Mouse (Mus musculus): Measurements from ENCODE around the gene Igf2bp2. TPM values are rescaled to one million over a fixed set of nuclear protein-coding genes. Genes with fewer than 3 reads are reported as not detected.

Igf2bp2 gene
- polyA plus RNA-seq, 1 experiment = 10.7 TPM

DNA sequence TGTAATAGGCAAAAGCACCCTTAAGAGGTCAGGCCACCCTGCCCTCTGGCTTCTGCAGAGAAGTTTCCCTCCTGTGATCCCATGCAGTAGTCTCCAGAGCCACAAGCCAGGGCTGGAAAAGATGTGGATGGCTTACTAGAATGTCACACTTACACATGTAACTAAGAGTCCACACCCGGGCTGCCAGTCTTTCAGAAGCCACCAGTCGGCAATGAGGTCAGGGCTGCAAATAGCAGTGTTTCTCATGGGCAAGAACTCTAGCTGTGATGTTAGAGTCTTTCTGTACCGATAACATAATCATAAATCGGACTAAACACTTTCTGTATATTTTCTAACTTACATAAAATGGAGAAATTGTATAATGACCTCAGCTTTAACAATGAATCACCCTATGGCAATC lies 46.4 kb downstream of the Igf2bp2 start:
- Histone ChIP-seq H3K27ac (ENCODE audit: insufficient read depth, low read depth, low read length) (peak overlapping the region; percentile 58), H3K4me3 (ENCODE audit: insufficient read depth, low read length) (no peak overlapping the region), H3K4me1 (ENCODE audit: control insufficient read depth, insufficient read depth, low read length) (peaks cover 60% of the 10 kb centered on the region)
- TF ChIP-seq CTCF (IDR thresholded peaks at IDR 0.05; ENCODE audit: low read depth, low read length) (no peak), POLR2A (IDR thresholded peaks at IDR 0.05; ENCODE audit: borderline replicate concordance, low read depth, low read length) (no peak)

DNA sequence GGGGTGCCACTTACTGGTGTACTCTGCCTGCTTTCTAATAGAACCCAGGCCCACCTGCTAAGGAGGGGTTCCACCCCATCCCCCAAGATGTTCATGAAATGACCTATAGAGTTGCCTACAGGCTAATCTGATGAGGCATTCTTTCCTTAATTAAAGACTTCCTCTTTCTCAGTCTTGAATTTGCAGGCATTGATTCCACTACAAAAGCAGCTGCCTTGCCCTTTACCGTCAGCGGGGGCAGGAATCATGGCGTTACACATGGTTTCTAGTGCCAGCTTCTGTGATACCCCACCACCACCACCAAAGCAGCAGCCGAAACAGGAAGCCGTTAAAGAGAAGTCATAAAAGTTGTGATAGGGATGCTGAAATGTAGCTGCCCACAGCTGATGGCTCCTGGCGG lies 47.0 kb downstream of the Igf2bp2 start:
- Histone ChIP-seq H3K27ac (ENCODE audit: insufficient read depth, low read depth, low read length) (peak overlapping the region; percentile 58), H3K4me1 (ENCODE audit: control insufficient read depth, insufficient read depth, low read length) (peaks cover 58% of the 10 kb centered on the region), H3K4me3 (ENCODE audit: insufficient read depth, low read length) (no peak overlapping the region)
- TF ChIP-seq POLR2A (IDR thresholded peaks at IDR 0.05; ENCODE audit: borderline replicate concordance, low read depth, low read length) = no peak
- no peak for TF ChIP-seq CTCF (IDR thresholded peaks at IDR 0.05; ENCODE audit: low read depth, low read length)

DNA sequence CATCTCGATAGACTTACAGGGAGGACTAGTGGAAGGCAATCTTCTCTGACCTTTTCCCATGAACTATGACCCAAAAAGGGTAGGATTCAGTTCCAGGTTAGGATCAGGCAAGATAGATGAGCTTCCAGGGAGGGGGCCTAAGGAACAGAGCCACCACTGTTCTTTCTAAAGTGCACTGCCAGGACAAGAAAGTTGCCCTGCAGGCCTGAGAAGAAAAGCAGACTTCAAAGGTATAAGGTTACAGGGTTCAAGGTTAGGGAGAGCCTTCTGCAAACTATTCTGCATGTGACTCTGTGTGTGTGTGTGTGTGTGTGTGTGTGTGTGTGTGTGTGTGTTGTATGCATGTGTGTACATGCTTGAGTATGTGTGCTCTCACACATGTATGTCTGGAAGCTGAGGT lies 53.1 kb downstream of the Igf2bp2 start:
- no peak overlapping the region for H3K27ac ChIP-seq (ENCODE audit: insufficient read depth, low read depth, low read length)
- H3K4me3 ChIP-seq (ENCODE audit: insufficient read depth, low read length) = no peak overlapping the region
- peaks cover 43% of the 10 kb centered on the region for H3K4me1 ChIP-seq (ENCODE audit: control insufficient read depth, insufficient read depth, low read length)
- TF ChIP-seq CTCF (IDR thresholded peaks at IDR 0.05; ENCODE audit: low read depth, low read length) (no peak), POLR2A (IDR thresholded peaks at IDR 0.05; ENCODE audit: borderline replicate concordance, low read depth, low read length) (no peak)

DNA sequence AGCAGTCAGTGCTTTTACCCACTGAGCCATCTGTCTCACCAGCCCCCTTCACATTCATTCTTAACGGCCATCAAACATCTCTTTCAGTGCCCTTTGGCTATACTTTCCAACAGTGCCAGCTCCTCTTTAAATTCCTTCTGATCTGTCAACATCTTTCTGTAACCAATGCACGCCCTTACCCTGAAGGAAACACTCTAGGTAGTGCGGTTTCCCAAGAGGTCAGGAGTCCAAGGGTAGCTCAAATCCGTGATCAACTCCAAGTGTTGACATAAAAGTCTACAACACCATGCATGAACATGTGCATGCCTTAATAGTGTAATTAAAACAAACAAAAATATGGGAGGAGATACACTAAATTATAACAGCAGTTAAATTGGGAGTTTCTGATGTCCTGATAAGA lies 53.9 kb downstream of the Igf2bp2 start:
- H3K4me1 ChIP-seq (ENCODE audit: control insufficient read depth, insufficient read depth, low read length) = peaks cover 43% of the 10 kb centered on the region
- TF ChIP-seq POLR2A (IDR thresholded peaks at IDR 0.05; ENCODE audit: borderline replicate concordance, low read depth, low read length) (no peak), CTCF (IDR thresholded peaks at IDR 0.05; ENCODE audit: low read depth, low read length) (no peak)
- H3K27ac ChIP-seq (ENCODE audit: insufficient read depth, low read depth, low read length) = no peak overlapping the region
- H3K4me3 ChIP-seq (ENCODE audit: insufficient read depth, low read length) = no peak overlapping the region

DNA sequence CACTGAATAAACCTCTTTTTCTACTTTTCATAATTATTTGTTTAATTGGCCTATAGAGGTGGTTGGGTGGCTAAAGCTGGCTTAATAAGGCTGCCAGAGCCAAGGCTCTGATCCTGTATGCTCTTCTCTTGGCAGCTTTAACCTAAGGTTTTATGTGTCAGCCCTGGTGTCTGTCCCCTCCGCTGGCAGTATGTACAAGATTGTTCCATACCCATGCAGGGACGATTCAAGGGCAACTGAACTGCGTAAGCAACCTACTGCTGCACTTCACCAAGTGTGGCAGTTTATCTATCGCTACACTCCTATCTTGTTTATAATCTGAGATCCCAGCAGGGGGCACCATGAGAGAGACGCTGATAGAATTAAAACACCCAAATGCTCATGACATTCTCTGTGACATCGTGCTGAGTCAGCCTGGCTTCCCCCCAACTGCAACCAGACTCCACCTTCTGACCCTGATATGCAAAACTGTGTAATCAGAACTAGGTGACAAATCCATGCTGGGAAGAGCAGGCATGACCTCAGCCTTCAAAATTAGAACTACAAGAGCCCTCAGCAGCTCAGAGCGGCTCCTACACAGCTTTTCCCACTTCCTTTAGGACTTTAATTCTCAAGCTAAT lies 55.1 kb downstream of the Igf2bp2 start:
- TF ChIP-seq CTCF (IDR thresholded peaks at IDR 0.05; ENCODE audit: low read depth, low read length) = peak; percentile 50
- no peak for TF ChIP-seq POLR2A (IDR thresholded peaks at IDR 0.05; ENCODE audit: borderline replicate concordance, low read depth, low read length)
- Histone ChIP-seq H3K4me3 (ENCODE audit: insufficient read depth, low read length) (no peak overlapping the region), H3K4me1 (ENCODE audit: control insufficient read depth, insufficient read depth, low read length) (peaks cover 40% of the 10 kb centered on the region), H3K27ac (ENCODE audit: insufficient read depth, low read depth, low read length) (no peak overlapping the region)

DNA sequence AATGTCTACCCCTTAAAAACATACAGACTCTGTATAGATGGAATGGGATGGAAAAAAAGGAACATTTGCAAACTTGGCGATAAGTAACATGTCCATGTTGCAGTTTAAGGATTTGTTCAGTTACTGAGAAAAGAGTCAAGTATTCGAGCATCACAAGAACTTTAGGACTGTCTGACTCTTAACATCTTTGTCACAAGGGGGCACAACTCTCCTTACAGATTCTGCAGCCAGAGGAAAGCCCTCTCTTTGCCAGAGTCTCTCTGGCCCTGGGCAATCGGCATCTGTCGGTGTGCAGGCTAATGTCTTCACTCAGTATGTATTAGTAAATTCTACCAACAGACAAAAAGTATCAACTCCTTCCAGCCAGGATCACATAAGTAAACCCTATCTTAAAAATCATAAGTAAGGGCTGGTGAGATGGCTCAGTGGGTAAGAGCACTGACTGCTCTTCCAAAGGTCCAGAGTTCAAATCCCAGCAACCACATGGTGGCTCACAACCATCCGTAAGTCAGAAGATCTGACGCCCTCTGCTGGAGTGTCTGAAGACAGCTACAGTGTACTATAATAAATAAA lies 57.0 kb downstream of the Igf2bp2 start:
- Histone ChIP-seq H3K27ac (ENCODE audit: insufficient read depth, low read depth, low read length) (no peak overlapping the region), H3K4me1 (ENCODE audit: control insufficient read depth, insufficient read depth, low read length) (peaks cover 38% of the 10 kb centered on the region), H3K4me3 (ENCODE audit: insufficient read depth, low read length) (no peak overlapping the region)
- TF ChIP-seq CTCF (IDR thresholded peaks at IDR 0.05; ENCODE audit: low read depth, low read length) = peak; percentile 8; the same call in 1 of the 2 replicates
- TF ChIP-seq POLR2A (IDR thresholded peaks at IDR 0.05; ENCODE audit: borderline replicate concordance, low read depth, low read length) = no peak

DNA sequence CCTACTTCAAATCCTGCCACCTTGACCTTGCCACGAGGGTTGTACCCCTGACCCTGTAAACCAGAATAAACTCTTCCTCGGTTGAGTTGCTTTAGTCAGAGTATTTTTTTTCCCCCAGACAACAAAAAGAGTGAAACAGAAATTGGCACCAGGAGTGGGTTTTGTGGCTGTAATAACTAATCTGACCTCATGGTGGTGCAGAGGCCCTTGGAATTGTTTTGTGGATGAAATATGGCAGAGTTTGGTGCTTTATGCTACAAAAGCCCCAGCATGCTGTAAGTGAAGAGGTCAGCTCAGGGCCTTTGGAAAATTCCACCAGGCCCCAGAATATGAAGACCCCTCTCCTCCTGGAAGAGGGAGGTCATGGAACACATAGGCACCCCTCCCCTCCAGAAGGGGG lies 63.0 kb downstream of the Igf2bp2 start:
- Histone ChIP-seq H3K4me1 (ENCODE audit: control insufficient read depth, insufficient read depth, low read length) (peaks cover 35% of the 10 kb centered on the region), H3K4me3 (ENCODE audit: insufficient read depth, low read length) (no peak overlapping the region), H3K27ac (ENCODE audit: insufficient read depth, low read depth, low read length) (no peak overlapping the region)
- no peak for TF ChIP-seq POLR2A (IDR thresholded peaks at IDR 0.05; ENCODE audit: borderline replicate concordance, low read depth, low read length)
- TF ChIP-seq CTCF (IDR thresholded peaks at IDR 0.05; ENCODE audit: low read depth, low read length) = 0 out of 2 replicates have a peak, but pooled peaks have one; percentile 6

DNA sequence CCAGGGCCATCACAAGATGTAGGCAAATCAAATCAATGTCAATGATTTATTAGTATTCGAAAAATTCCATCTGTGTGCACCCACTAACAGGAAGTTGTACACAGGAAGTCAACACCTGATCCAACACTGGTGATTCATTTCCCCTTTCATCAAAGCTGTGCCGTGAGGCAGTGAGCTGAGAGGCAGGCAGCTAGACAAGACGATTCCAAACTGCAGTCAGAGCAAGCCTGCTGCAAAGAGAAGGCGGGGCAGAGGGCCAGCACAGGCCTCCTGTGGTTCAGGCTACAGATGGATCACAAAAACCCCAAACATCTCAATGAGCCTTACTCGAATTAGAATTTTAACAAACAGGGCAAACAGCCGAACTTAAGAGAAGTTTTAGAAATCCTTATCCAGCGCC lies 65.4 kb downstream of the Igf2bp2 start:
- Histone ChIP-seq H3K27ac (ENCODE audit: insufficient read depth, low read depth, low read length) (peak overlapping the region; percentile 76), H3K4me3 (ENCODE audit: insufficient read depth, low read length) (peak overlapping the region; percentile 14), H3K4me1 (ENCODE audit: control insufficient read depth, insufficient read depth, low read length) (peaks cover 40% of the 10 kb centered on the region)
- no peak for TF ChIP-seq CTCF (IDR thresholded peaks at IDR 0.05; ENCODE audit: low read depth, low read length)
- TF ChIP-seq POLR2A (IDR thresholded peaks at IDR 0.05; ENCODE audit: borderline replicate concordance, low read depth, low read length) = no peak

- H3K27ac ChIP-seq (ENCODE audit: insufficient read depth, low read depth, low read length) = peak overlapping the region; percentile 97
- no peak overlapping the region for H3K4me3 ChIP-seq (ENCODE audit: insufficient read depth, low read length)
These were observed 67.3 kb downstream of the Igf2bp2 start for GRCm38 (mm10) chr16:22095751-22096150.

DNA sequence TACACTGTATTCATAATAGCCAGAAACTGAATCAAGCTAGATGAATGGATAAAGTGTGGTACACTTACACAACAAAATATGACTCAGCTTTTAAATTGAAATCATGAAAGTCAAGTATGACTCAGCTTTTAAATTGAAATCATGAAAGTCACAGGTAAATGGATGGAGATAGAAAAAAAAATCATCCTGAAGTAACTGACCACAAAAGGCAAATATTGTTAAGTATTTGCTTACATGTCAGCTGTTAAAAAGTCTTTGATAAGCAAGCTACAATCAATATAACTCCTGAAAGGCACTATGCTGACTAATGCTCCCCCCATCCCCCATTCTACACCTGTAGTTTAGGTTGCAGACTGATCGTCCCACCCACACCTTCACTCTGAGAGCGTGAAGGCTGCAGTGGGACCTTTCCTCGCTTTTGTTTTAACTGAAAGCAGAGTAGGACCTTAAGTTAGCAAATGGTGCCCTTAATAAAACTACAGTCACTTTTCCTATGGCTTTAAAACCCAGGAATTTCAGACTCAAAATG lies 71.8 kb downstream of the Igf2bp2 start:
- H3K4me3 ChIP-seq (ENCODE audit: insufficient read depth, low read length) = no peak overlapping the region
- TF ChIP-seq POLR2A (IDR thresholded peaks at IDR 0.05; ENCODE audit: borderline replicate concordance, low read depth, low read length) = no peak
- TF ChIP-seq CTCF (IDR thresholded peaks at IDR 0.05; ENCODE audit: low read depth, low read length) = no peak
- H3K27ac ChIP-seq (ENCODE audit: insufficient read depth, low read depth, low read length) = no peak overlapping the region
- peaks cover 24% of the 10 kb centered on the region for H3K4me1 ChIP-seq (ENCODE audit: control insufficient read depth, insufficient read depth, low read length)

More at GRCm38 (mm10) chr16:22095751-22096150, 67.3 kb downstream of the Igf2bp2 start:
- TF ChIP-seq CTCF (IDR thresholded peaks at IDR 0.05; ENCODE audit: low read depth, low read length) (no peak), POLR2A (IDR thresholded peaks at IDR 0.05; ENCODE audit: borderline replicate concordance, low read depth, low read length) (no peak)
- H3K4me1 ChIP-seq (ENCODE audit: control insufficient read depth, insufficient read depth, low read length) = peaks cover 46% of the 10 kb centered on the region

Data from bone marrow macrophage, adult 2 months (primary cell).